Mouse (Mus musculus): Measurements from ENCODE around the gene Pheta1.

Gene Pheta1

GRCm38 (mm10) chr5:121827876-121828275, 20.9 kb upstream of the Pheta1 start:
- no peak for DNase-seq

DNA sequence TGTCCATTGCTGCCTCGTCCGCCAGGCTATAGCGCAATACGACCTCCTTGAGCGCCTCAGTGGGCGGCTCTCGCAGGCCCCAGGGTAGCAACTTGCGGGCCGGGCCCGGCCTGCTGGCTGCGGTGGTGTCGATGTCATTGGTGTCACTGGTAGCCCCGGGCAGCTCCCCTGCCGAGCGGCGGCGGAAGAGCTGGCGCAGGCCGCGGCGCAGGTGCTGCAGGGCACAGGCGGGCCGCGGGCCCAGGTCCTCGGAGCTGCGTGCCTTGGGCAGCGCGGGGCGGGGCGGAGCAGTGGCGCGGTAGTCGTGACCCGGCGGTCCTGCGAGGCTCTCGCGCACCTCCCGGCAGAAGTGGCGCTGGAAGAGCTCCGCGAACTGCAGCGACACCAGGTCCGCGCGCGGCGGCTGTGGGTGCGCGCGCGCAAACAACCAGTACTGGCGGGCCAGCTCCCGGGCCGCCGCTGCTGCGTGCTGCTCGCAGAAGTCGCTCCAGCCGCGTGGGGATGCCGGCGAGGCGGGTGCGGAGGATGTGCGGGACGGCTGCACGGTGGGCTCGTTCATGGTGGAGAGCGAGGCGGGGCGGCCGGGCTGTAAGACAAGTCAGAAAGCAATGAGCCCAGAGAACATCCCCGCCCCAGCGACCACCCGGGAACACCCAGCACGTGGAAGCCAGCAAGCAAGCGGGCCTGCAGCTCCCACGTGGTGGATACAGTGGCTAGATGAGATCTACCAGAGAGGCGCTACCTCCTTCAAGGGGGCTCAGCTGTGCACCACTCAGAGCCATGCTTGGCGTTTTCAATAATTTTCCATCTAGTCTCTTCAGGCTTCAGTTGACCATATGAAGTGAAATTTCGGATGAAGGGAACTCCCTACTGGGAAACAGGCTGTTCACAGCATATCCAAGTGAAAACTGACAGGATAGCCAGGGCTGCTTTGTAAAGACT, 20.0 kb upstream of the Pheta1 start:
- DNase-seq: peak in 1 of 2 experiments; percentile 13

DNA sequence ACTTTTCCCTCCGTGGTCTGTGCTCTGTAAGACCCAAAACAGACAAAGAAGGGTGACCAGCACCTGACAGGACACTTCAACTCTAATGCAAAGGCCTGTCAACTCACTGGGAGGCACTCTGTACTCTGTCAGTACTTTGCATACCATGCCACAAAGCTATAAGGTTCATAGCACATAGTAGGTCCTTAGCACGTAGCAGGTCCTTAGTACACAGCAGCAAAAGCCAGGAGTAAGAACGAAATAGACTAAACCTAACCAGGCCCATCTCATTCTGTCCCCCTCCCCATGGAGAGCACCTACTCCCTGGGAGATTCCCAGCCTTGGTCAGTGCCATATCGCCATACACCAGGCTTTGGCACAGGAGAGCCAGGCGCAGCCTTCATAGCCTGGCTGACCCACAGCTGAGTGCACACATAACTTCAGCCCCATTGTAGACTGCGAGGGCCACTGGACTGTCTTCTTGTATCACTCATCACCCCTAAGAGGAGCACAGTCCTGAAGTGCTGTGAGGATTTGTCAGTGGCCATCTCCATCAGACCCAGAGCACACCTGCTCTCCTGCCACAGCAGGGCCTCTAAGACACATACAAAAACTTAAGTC, 17.7 kb upstream of the Pheta1 start:
- DNase-seq: no peak

- peak in 1 of 2 experiments; percentile 18 for DNase-seq
Measured at GRCm38 (mm10) chr5:121832376-121833155, 16.2 kb upstream of the Pheta1 start.

DNA sequence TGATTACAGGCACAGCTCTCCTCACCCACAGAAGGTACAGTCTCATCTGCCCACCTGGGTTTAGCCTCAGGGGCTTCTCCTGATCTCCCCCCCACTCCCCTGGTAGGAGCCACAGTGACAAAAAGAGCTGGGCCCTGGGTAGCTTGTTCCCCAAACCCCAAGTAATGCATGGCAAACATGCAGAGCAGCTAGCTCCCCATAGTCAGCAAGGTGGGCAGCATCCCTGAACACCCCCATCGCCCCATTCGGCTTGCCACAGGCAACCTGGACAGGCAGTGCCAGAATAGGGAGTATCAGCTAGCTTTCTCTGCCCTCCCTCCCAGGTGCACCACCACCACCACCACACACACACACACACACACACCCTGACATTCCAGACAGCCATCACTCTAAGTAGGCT, 15.6 kb upstream of the Pheta1 start:
- DNase-seq: no peak

DNA sequence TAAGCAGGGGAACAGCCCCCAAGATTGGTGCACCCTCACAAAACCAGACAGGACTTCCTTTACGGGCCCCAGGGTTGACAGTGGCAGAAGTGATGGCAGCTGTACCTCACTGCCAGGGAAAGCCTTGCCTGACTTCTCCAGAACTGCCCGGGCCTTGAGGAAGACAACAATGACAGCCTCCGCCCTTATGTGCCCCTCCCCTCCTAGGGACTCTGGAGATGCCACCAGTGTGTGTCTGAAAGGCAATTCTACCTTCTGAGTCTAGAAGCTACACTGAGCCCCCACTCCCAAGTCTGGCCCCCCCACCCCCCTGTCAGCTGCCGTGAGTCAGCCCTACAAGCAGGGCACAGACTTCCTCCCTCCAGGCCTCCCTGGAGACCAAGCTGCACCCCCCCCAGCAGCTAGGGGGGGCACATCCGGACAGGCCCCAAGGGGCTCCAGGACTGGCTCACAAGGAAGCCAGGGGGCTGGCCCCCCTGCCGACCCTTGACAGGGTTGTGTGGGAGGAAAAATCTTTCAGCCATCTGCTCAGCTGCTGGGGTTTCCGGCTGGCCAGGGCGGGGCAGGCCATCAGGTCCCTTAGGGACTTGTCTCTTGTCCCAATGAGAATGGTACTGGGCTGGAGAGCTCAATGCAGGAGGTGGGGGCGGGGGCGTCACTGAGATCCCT, 15.1 kb upstream of the Pheta1 start:
- DNase-seq: peak; percentile 92 to 96

GRCm38 (mm10) chr5:121834241-121834606, 14.6 kb upstream of the Pheta1 start:
- DNase-seq: no peak

- DNase-seq: peak in 1 of 2 experiments; percentile 36
Measured at GRCm38 (mm10) chr5:121834991-121835747, 13.6 kb upstream of the Pheta1 start.

DNA sequence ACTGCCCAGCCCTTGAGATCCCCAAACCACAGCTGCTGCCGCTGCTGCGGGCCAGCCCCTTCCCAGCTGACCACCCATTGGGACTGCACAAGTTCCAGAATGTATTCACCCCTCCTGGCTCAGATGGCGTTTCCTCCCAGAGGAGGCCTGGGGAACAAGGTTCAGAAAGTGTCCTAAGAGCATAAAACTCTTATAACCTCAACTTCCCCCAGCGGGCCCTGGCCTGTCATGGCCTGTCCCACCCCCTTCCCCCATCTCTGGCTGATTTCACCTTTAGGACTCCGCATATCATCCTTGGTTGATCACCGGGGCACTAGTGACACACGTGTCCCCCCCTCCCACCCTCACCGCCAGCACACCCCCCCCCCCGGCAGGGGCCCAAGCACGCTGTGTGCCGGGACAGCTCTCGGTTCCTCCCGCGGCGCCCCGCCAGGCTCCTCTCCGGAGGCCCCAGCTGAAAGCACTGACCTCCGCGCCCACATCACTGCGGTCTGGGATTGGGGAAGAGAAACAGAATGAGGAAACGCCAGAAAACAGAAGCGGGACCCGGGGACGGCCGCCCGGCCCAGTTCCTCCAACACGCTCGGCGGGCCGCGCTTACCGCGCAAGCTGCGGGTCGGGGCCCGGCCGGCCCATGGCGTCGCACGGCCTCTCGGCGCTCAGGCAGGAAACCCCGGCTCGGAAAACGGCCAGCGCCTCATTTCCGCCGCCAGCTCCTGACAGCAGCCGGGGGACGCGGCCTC, 12.7 kb upstream of the Pheta1 start:
- peak; percentile 80 to 89 for DNase-seq

DNA sequence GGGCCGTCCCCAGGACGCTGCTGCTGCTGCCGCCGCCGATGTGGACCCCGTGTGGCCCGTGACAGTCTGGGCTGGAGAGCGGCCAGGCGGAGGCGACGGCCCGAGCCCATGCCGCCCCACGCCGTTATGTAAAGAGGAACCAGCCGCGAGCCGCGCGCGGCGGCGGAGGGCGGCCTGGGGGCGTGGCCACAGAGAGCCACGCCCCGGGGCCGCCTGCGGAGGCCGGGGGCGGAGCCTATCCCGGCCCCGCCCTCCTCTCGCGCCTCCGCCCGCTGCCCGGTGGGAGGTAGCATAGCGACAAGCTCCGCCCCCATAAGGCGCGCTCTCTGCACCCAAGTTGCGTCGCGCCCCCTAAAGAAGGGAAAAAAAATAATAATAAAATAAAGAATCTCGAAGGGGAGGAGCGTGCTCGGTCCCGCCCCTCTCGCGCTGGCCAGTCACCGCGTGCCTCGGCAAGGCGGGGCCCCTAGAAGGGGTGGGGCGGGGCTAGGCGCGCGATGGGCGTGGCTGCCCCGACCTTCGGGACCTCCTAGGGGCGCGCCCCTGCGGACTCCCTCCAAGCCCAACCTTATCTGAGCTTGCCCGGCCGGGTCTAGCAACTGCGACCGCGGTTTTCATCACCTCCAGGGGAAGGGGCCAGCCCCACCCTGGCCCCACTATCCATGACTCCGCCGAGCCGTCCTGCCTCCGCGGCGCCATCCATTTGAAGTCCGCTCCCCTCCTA, 11.9 kb upstream of the Pheta1 start:
- DNase-seq: peak; percentile 96 to 97

DNA sequence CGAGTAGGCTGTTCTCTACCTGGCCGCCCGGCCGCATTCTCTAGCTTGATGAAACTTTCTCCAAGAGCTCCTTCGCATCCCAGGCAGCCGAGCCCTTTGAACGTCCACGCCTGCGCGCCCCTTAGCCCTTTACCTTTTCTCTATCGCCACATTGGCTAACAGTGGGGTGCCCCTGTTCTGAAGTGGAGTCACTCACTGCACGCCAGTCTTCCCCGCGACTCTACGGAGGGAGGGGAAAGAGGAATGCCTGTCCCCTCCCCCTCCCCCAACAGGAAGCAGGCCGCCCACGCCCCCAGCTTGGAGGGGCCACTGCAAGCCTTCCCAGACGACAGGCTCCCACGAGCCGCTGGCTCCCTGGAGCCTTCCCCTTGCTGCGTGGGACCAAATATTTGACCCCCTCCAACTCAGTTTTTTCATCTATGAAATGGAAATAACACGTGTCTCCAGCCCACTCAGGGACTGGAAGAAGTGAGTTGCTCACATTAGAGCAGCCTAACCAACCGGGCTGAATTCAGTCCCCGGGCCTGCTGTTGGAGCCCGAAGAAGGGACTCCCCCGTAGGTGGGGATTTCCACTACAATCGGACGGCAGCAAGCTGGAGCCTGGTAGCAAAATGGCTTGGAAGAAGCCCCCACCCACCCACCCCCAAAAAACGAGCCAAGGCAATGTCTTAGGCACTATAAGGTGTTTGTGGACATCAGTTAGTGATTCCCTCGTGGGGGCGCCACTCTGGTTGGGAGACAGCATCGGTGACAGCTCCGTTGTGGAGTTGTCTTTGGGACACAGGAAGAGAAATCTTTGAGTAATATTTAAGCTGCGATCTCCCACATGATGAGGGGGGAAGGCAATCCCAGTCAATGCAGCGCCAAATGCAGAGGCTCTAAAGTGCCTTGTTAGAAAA, 11.1 kb upstream of the Pheta1 start, which contains the start of gene Sh2b3:
Gene Sh2b3, minus strand, starts transcription at position 206 of the 900 bp plus-strand sequence.
- peak; percentile 69 to 70 for DNase-seq

DNA sequence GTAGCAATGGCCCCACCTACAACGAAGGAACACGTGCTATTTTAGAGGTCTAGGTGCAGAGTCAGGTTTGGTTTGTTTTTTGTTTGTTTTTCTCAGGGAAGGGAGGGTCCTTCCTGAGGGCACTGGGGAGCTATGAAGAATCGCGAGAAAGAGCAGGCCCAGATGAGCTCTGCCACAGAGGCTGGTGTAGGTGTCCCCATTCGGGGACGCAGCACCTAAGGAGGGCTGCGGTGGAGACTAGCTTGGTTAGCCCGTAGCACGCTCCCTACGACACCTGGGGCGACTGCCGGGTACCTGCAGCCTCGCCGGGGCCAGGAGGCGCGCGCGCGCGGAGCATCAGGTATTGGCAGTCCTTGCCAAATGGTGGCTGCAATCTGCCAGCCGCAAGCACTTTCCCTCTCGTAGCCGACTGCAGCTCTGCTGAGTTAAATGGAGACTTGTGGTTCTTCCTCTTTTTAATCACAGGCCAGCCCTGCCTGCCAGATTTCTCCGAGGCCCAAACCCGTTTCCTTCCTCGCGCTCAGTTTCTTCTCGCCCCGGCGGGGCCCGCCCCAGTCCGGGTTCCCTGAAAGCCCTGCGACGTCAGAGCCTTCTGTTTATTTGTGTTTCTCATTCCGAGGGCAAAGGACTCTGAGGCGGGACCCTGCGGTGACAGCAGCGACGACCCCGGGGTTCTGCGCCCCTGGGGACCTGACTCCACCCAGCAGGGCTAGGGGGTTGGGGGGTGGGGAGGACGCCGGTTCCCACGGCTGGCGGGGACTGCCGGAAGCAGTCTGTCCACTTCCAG, 10.2 kb upstream of the Pheta1 start:
- peak; percentile 78 to 79 for DNase-seq

- DNase-seq: no peak
Measured at GRCm38 (mm10) chr5:121839128-121839473, 9.7 kb upstream of the Pheta1 start.

DNA sequence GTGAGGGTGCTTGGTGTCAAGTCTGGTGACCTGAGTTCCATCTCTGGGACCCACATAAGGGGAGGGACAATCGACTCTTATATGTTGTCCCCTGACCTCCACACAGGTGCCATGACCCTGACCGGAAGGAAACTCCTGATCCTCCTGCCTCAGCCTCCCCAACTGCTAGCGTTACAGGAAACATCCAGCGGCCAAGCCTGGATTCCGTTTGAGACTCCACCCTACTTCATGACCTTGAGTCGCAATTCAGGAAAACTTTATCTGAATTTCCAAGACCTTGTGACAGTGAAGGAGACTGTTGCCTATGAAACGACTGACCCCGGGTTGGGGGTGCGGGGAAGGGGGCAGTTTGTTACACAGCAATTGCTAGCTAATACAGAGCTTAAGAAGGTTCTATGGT, 7.3 kb upstream of the Pheta1 start:
- no peak for DNase-seq

GRCm38 (mm10) chr5:121841973-121842372, 6.8 kb upstream of the Pheta1 start:
- DNase-seq: peak in 1 of 2 experiments; percentile 21

DNA sequence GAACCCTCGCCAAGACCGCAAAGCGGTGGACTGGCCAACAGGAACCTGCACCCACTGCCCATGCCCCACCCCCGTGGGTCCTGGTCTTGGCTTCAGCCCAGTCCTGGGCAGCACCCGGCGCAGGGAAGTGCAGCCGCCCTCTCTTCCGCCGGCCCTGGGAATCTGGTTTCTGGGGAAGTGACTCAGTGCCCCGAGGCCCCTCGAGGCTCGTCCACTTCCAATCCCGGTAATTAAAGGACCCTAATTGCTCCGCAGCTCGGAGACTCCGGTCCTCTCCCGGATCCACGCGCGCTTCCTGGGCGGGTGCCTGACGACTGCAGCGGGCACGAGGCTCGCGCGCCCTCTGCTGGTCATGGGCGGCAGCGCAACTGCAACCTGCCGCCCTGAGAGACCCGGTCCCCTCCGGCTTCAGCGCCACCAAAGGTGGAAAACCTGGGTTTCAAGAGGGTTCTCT, 6.1 kb upstream of the Pheta1 start:
- DNase-seq: peak; percentile 71 to 89

DNA sequence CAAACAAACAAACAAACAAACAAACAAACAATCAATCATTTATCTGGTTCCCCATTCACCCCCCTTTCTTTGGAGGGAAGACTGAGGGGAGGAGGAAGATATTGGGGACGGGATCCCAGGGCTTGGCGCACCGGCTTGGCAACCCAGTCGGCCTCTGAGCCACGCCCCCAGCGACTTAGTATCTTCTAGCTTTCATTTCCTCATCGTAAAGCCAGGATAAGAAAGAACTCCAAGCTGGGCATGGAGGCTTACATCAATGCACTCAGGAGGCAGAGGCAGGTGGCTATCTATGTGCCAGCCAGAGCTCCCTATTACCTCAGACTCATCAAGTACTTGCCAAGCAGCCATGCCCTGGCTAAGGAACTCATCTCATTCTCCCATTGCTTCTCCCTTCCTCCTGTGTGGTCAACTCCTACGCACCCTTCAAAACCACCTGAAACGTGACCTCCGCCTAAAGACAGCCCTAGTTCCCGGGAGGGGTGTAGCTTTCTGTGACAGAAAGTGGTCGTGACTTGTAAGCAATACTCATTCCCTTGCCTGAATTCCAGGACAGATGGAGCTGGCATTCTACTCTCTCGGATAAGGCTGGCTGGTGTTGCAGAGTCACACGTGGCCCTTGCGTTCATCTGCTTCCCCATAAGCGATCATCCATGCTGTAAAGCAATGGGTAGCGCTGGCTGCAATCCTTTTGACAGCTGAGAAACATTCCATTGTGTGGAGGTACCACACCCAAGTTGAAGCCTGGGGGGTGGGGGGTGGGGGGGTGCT, 5.5 kb upstream of the Pheta1 start:
- DNase-seq: peak in 1 of 2 experiments; percentile 61

- DNase-seq: no peak
Measured at GRCm38 (mm10) chr5:121845361-121845760, 3.4 kb upstream of the Pheta1 start.
